Mouse (Mus musculus): ENCODE results near the gene Clvs2. TPM values are rescaled to one million over a fixed set of nuclear protein-coding genes. Genes with fewer than 3 reads are reported as not detected.

Clvs2 gene
- not detected for total RNA-seq (2021)

DNA sequence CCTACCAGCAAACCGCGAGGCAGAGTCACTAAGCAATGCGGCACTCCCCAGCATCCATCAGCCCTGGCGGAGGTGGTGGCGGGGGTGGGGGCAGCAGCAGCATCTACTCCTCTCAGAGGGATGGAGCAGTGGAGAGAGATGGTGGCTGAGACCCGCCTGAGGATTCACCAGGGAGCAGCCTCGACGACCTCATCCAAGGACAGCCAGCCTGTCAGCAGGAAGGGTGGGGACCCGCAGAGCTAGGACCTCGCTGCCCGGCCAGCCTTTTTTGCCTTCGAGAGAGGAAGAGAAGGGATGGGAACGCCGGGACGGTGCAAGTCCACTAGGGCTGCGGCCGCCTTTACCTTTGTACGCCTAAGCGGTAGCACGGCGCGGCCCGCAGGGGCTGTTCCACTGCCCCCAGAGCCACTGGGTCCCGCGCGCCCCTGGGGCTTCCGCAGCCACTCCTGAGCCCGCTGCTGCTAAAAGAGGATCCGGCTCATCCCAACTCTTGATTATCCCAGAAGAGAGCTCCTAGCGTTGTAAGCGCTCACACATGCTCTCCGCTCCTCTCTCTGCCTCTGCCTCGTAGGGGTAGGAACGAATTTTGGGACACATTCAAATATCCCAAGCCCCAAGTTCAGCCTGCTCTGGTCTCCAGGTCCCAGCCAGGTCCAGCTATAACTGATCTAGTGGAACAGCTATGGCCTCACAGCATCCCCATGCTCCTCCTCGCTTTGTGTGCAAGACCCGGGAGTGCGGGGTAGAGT lies at the start of gene Clvs2:
Clvs2 (minus strand) TSS at position 639 of the 749 bp plus-strand sequence.
- no peak for DNase-seq
- intact Hi-C loops (cut with DNase I), result no loop called here

DNA sequence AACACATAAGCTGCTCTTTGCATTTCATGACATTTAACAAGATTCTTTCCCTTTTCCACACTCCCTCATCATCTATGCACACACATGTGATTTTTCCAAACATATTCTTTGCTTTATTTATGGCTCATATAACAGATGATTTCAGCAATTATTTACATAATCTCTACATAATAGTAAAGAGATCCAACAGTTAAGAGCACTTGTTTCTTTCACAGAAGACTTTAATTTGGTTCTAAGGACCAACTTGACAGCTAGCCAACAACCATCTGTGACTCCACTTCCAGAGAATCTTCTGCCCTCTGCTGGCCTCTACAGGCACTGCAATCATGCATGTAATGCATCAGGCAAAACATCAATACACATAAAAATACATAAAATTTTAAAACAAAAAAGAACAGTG lies 28.6 kb upstream of the Clvs2 start:
- intact Hi-C loops (cut with DNase I), result no loop called here
- peak; percentile 46 to 73 for DNase-seq

DNA sequence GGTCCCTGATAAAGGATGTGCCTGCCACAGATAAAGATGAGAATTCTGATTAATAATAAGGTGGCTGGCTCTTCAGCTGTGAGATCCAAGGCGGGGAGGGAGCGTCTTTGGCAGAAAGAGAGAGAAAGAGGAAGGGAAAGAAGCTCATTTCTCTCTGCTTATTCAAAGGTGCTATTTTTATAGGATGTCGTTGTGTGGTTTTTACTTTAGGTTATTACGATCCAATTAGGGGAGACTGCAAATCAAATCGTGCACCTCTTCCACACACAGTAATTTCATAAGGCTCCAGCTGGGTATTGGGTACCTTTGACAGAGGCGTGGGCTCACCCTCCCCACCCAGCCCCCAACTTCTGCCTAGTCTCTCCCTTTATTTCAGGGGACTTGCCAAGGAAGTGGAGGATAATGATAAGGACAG lies 985 bp downstream of the Clvs2 start:
- intact Hi-C loops (cut with DNase I), result no loop called here
- DNase-seq, result no peak

DNA sequence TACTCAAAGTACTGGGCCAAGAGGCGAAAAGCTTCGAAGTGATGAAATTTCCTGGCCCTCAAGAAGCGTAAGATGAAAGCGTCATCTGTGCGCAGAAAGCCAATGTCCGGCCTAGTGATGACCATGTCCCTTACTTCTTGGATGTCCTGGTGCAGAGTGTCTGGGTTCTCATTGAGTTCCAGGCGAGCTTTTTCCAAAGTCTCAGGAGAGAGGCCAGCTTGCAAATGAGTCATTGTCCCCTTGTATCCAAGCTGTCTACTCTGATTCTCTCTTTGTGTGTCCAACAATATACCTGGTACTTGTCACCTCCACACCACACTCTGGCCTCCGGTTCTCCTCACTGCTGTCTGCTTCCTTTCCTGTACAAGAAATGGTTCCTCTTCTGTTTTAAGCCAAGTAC lies 1.9 kb downstream of the Clvs2 start:
- intact Hi-C loops (cut with DNase I), result no loop called here
- no peak for DNase-seq

DNA sequence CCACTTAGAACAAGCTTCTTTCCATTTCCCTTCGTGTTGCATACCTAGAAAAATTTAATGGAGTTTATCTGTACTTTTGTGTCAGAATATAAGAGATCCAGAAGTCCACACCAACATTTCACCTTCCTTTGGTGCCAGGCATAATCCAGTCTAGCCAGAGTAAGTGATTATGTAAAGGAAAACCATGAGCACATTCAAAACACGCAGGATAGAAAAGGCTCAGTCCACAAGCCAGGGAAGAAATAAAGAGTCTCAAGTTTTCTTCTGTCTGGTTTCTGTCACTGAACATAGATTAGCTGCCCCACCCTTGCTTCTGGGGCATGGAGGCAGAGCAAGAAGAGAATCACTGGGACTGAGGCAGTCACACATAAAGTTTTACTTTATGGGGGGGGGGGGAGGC lies 8.4 kb downstream of the Clvs2 start:
- intact Hi-C loops (cut with DNase I), result no loop called here
- no peak for DNase-seq

DNA sequence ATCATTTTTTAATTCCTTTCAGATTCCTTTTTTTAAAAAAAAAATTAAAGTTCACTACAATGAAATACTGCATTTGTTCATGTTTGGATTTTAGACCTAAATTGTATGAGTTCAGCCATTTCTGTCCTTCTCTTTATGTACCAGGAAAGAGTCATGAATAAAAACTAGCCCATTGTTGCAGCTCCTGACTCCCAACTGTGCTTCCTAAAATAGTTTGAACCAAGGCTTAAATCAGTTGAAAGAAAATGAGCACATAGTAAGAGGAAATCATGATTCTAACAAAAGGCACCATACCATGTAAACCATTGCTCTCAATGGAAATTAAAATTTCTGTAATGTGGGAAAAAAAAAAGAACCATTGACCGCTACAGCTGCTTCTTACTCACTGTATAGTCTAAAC lies 11.4 kb downstream of the Clvs2 start:
- intact Hi-C loops (cut with DNase I), result no loop called here
- no peak for DNase-seq

DNA sequence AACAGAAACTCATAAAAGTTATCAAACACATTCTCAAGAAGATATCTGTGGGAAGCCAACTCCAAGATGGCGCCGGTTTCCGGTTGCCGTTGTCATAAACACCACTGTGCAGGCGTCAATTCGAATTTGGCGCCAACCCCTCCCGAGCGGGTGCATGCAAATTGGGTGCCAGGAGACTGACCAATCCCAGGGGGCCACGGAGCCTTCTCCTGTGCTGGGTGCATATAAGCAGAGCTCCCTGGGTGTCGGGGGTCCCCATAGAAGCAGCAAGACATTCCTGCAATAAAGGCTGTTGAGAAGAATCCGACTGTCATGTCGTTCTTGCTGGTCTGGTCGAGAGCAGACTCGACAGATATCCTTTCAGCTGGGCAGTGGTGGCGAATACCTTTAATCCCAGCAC lies 31.8 kb downstream of the Clvs2 start:
- no peak for DNase-seq
- intact Hi-C loops (cut with DNase I), result no loop called here

DNA sequence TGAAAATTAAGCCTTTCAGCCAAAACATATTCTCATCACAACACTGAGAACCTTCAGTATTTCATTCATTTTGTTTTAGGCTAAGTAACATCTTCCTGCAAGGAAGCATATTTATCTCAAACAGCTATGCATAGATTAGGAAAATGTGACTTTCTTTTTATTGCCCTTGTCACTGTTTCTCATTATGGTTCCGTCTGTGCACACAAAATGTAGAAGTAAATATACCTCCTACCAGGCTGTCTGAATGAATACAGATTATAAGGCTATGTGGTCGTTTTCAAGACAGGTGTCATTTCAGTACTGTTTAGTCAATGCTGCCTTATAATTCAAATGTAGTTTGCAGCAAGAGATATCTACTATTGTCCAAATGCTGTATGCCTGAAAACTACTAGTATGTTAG lies 35.8 kb downstream of the Clvs2 start:
- intact Hi-C loops (cut with DNase I), result no loop called here
- no peak for DNase-seq

DNA sequence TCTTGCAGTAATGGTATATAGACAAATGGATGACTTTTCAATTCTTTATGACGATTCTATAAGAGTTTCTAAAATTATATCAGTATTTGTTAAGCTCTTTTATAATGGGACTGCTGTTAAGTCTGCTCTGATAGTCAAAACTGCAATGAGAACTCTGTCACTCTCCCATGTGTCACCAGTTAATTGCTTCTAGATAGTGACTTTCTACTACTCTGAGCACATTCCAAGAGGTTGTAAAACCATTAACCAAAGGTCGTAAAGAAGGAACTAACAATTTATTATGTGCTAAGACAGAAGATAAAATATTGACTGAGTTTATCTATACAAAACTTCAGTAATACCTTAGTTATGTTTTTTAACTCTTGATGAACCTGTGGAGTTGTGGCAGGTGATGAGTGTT lies 37.5 kb downstream of the Clvs2 start:
- intact Hi-C loops (cut with DNase I), result no loop called here
- DNase-seq, result no peak

DNA sequence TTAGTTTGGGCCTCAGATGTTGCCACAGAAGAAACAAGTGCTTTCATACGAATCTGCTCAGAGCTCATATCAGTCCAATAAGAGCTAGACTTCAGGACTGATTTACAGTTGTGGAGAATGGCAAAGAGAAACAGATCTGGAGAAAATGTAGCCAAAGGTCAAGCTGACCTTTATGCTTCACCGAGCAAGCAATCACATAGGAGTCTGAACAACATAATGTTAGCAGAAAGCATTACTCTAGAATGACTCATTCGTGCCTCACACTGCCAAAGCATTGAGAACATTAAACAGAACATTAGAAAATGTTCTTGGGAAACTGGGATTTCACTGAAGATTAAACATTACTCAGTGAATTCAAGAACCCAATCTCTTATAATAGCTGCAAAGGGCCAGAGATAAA lies 66.5 kb downstream of the Clvs2 start:
- no peak for DNase-seq
- intact Hi-C loops (cut with DNase I), result no loop called here

DNA sequence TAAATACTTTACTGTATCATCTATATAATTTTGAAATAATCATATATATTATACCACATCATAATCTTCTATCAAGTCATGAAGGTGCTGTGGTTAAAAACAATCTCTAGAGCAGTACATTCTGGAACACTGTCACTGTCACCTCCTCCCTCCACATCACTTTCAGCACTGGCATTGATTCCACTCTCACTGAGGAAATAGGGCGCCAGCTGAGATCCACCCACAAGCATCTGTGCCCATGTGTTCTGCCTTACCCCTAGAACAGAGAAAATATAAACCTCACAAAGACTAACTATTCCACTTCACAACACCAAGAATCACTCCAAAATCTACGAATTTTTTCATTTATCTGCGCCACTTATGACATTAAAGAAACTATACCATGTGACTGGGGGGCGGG lies 84.2 kb downstream of the Clvs2 start:
- intact Hi-C loops (cut with DNase I), result no loop called here
- DNase-seq, result no peak

Other genes with a start within 250 kb of the Clvs2 start
- not detected for gene Sult3a2, start 161.9 kb upstream of the Clvs2 start, total RNA-seq (2021)
- not detected for gene Sult3a1, start 233.0 kb upstream of the Clvs2 start, total RNA-seq (2021)

All from heart, postnatal 10 days (tissue).